Mouse (Mus musculus) forebrain, embryonic 11.5 days (tissue): ENCODE results near the gene AC141477.1. TPM values are rescaled to one million over a fixed set of nuclear protein-coding genes. Genes with fewer than 3 reads are reported as not detected.

Source experiments
- polyA plus RNA-seq: library from polyadenylated mRNA; unstranded; fragments of >200 nt; fragmentation: Nextera tagmentation; extraction: Ambion mirVana; gene quantifications from 2 replicates; pipeline ENCODE4 v1.2.1, GENCODE M21; 2014

Gene AC141477.1
- polyA plus RNA-seq, 1 experiment from 2014 or later: not detected

Other genes with a start within 250 kb of the AC141477.1 start
- gene Prmt2, start 202.6 kb downstream of the AC141477.1 start, polyA plus RNA-seq: 83.9 and 99.6 TPM in 2 replicates
- gene S100b, start 186.6 kb downstream of the AC141477.1 start, polyA plus RNA-seq: 0.12 TPM in 1 of 2 replicates, not detected in the other
- gene Dip2a, start 95.2 kb downstream of the AC141477.1 start, polyA plus RNA-seq: 4.7 TPM in 2 replicates
- gene Pcnt, start 2.3 kb upstream of the AC141477.1 start, polyA plus RNA-seq: 22.2 and 24.3 TPM in 2 replicates
- not detected in 2 replicates for gene 2610028H24Rik, start 8.6 kb upstream of the AC141477.1 start, polyA plus RNA-seq
- gene Mcm3ap, start 28.5 kb upstream of the AC141477.1 start, polyA plus RNA-seq: 89.7 and 92.8 TPM in 2 replicates
- 6.0 and 6.1 TPM in 2 replicates for gene Ybey, start 28.7 kb upstream of the AC141477.1 start, polyA plus RNA-seq
- gene Lss, start 91.1 kb upstream of the AC141477.1 start, polyA plus RNA-seq: 44.9 and 72.6 TPM in 2 replicates
- 0.23 TPM in 1 of 2 replicates, not detected in the other for gene Spatc1l, start 121.8 kb upstream of the AC141477.1 start, polyA plus RNA-seq
- not detected in 2 replicates for gene Ftcd, start 135.2 kb upstream of the AC141477.1 start, polyA plus RNA-seq
- gene Col6a2, start 183.2 kb upstream of the AC141477.1 start, polyA plus RNA-seq: 9.6 and 12.3 TPM in 2 replicates